In the genomic region with DNA sequence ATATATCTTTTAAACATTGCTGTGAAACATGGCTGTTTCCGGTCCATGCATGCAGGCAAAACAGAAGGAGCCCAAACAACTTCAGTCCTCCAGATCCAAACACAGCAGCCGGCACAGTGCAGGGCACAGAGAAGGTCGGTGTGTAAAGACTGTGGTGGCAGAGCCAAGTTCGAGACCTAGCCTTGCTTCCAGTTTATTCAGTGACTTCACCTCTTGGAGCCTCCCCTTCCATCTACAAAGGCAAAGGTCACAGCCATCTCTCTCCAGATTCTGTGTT, we compare ENCODE assay signal across 29 mouse cellular contexts.
A peak's percentile ranks its signal among the peaks of the same experiment; 100 is the strongest.
DNase-seq lines count a peak whose midpoint lies in the region; ATAC-seq and TF ChIP-seq lines count a peak whose summit lies in the region.
"Had no signal": no experiment of that assay in that cellular context is flagged by ENCODE, and none has a peak within 500 bp of the region (broad histone marks: within the 10 kb centered on the region; RNA-seq: fewer than 3 reads in every experiment).

No protein-coding gene starts in this region.

- ATAC-seq in hindbrain, embryonic 11.5 days (ENCODE audit: low FRiP score): peak; percentile 27; the same call in 1 of the 2 replicates
- ATAC-seq in hindbrain, embryonic 12.5 days (ENCODE audit: low FRiP score): no peak
- ATAC-seq in kidney, postnatal 0 days (replicated peaks; ENCODE audit: low FRiP score, low read depth): peak; percentile 59; the same call in 1 of the 2 replicates
- ATAC-seq in intestine, embryonic 15.5 days: 0 out of 2 replicates have a peak, but pooled peaks have one; percentile 10
- ATAC-seq in limb, embryonic 13.5 days (ENCODE audit: low FRiP score, low read depth): peak; percentile 15; the same call in 1 of the 2 replicates
- ATAC-seq: forebrain, embryonic 15.5 days; liver, embryonic 12.5 days; liver, postnatal 0 days had no signal

- H3K27ac ChIP-seq in hindbrain, embryonic 11.5 days (ENCODE audit: low read depth, low read length): no peak overlapping the region
- H3K27ac ChIP-seq in hindbrain, embryonic 12.5 days: no peak overlapping the region
- H3K27ac ChIP-seq in kidney, postnatal 0 days: peak overlapping the region; percentile 63; the same call in 1 of the 2 replicates
- no peak overlapping the region for H3K27ac ChIP-seq in intestine, embryonic 15.5 days
- H3K27ac ChIP-seq in limb, embryonic 13.5 days: no peak overlapping the region
- H3K27ac ChIP-seq: forebrain, embryonic 10.5 days; forebrain, embryonic 15.5 days; heart, embryonic 10.5 days; heart, embryonic 15.5 days; hindbrain, embryonic 13.5 days; liver, embryonic 12.5 days; macrophage; midbrain, embryonic 13.5 days; neural tube, embryonic 13.5 days; stomach, embryonic 15.5 days had no signal

- no peak for DNase-seq in hindbrain, embryonic 11.5 days (ENCODE audit: low spot score)
- DNase-seq in kidney, postnatal 0 days (ENCODE audit: low spot score): no peak
- no peak for DNase-seq in kidney, postnatal 10 days
- no peak for DNase-seq in layer of hippocampus, adult 8-10 months (ENCODE audit: low spot score in 2 of 2)
- DNase-seq: adrenal gland, postnatal 10 days; cerebellum, adult 8-10 months; cerebellum, postnatal 25 days; gastrocnemius, postnatal 25 days; heart, adult 11 months; kidney, adult 8-10 months; layer of hippocampus, postnatal 36 days; liver, postnatal 0 days; lung, postnatal 10 days; right cerebral cortex, postnatal 14 days; thymus, postnatal 14 days had no signal

- no peak overlapping the region for H3K4me2 ChIP-seq in hindbrain, embryonic 11.5 days (replicated peaks; ENCODE audit: low read depth, low read length)
- H3K4me2 ChIP-seq in hindbrain, embryonic 12.5 days (replicated peaks): no peak overlapping the region
- no peak overlapping the region for H3K4me2 ChIP-seq in kidney, postnatal 0 days (ENCODE audit: low read length)
- H3K4me2 ChIP-seq in intestine, embryonic 15.5 days (replicated peaks): no peak overlapping the region
- no peak overlapping the region for H3K4me2 ChIP-seq in limb, embryonic 13.5 days (replicated peaks)
- H3K4me2 ChIP-seq: forebrain, embryonic 15.5 days; heart, embryonic 15.5 days; hindbrain, embryonic 13.5 days; liver, embryonic 12.5 days; midbrain, embryonic 13.5 days; neural tube, embryonic 13.5 days; stomach, embryonic 15.5 days had no signal

- no peak overlapping the region for H3K9ac ChIP-seq in hindbrain, embryonic 11.5 days (ENCODE audit: low read depth, low read length)
- H3K9ac ChIP-seq in hindbrain, embryonic 12.5 days: no peak overlapping the region
- H3K9ac ChIP-seq in kidney, postnatal 0 days (ENCODE audit: low read depth, low read length): no peak overlapping the region
- H3K9ac ChIP-seq in intestine, embryonic 15.5 days: no peak overlapping the region
- H3K9ac ChIP-seq in limb, embryonic 13.5 days: no peak overlapping the region
- H3K9ac ChIP-seq: forebrain, embryonic 15.5 days; heart, embryonic 15.5 days; hindbrain, embryonic 13.5 days; liver, embryonic 12.5 days; liver, postnatal 0 days; midbrain, embryonic 13.5 days; neural tube, embryonic 13.5 days; stomach, embryonic 15.5 days had no signal

- H3K36me3 ChIP-seq in hindbrain, embryonic 11.5 days (ENCODE audit: control insufficient read depth, insufficient read depth, low read length): no peaks in the 10 kb centered on the region
- H3K36me3 ChIP-seq in hindbrain, embryonic 12.5 days: no peaks in the 10 kb centered on the region
- H3K36me3 ChIP-seq in kidney, postnatal 0 days (ENCODE audit: insufficient read depth, low read length): no peaks in the 10 kb centered on the region
- no peaks in the 10 kb centered on the region for H3K36me3 ChIP-seq in intestine, embryonic 15.5 days
- no peaks in the 10 kb centered on the region for H3K36me3 ChIP-seq in limb, embryonic 13.5 days
- H3K36me3 ChIP-seq: forebrain, embryonic 10.5 days; forebrain, embryonic 15.5 days; G1E; heart, embryonic 10.5 days; heart, embryonic 15.5 days; hindbrain, embryonic 13.5 days; liver, embryonic 12.5 days; midbrain, embryonic 13.5 days; neural tube, embryonic 13.5 days; stomach, embryonic 15.5 days had no signal

- WGBS in hindbrain, embryonic 11.5 days: 71% methylated on average over 4 of the region's 4 CpGs
- 75% methylated on average over 4 of the region's 4 CpGs for WGBS in hindbrain, embryonic 12.5 days
- 38% methylated on average over 4 of the region's 4 CpGs for WGBS in kidney, postnatal 0 days
- WGBS in intestine, embryonic 15.5 days: 37% methylated on average over 4 of the region's 4 CpGs
- WGBS in limb, embryonic 13.5 days: 13% methylated on average over 4 of the region's 4 CpGs

- no peaks in the 10 kb centered on the region for H3K9me3 ChIP-seq in hindbrain, embryonic 11.5 days (ENCODE audit: control insufficient read depth, low read length)
- H3K9me3 ChIP-seq in hindbrain, embryonic 12.5 days (replicated peaks): no peaks in the 10 kb centered on the region
- no peaks in the 10 kb centered on the region for H3K9me3 ChIP-seq in kidney, postnatal 0 days (replicated peaks; ENCODE audit: low read length)
- no peaks in the 10 kb centered on the region for H3K9me3 ChIP-seq in intestine, embryonic 15.5 days
- no peaks in the 10 kb centered on the region; the same call in 1 of the 2 replicates for H3K9me3 ChIP-seq in limb, embryonic 13.5 days
- H3K9me3 ChIP-seq: forebrain, embryonic 10.5 days; forebrain, embryonic 15.5 days; heart, embryonic 10.5 days; heart, embryonic 15.5 days; liver, embryonic 12.5 days; midbrain, embryonic 13.5 days; neural tube, embryonic 13.5 days; stomach, embryonic 15.5 days had no signal

- no peak overlapping the region for H3K4me3 ChIP-seq in hindbrain, embryonic 11.5 days (ENCODE audit: low read depth, low read length)
- no peak overlapping the region for H3K4me3 ChIP-seq in hindbrain, embryonic 12.5 days
- H3K4me3 ChIP-seq in kidney, postnatal 0 days (replicated peaks; ENCODE audit: low read depth, low read length): no peak overlapping the region
- no peak overlapping the region for H3K4me3 ChIP-seq in intestine, embryonic 15.5 days (replicated peaks)
- no peak overlapping the region for H3K4me3 ChIP-seq in limb, embryonic 13.5 days
- H3K4me3 ChIP-seq: forebrain, embryonic 10.5 days; forebrain, embryonic 15.5 days; heart, embryonic 10.5 days; heart, embryonic 15.5 days; hindbrain, embryonic 13.5 days; liver, embryonic 12.5 days; midbrain, embryonic 13.5 days; neural tube, embryonic 13.5 days; stomach, embryonic 15.5 days had no signal

- H3K4me1 ChIP-seq in hindbrain, embryonic 11.5 days (replicated peaks; ENCODE audit: control insufficient read depth, insufficient read depth, low read length): no peaks in the 10 kb centered on the region
- no peaks in the 10 kb centered on the region for H3K4me1 ChIP-seq in hindbrain, embryonic 12.5 days
- H3K4me1 ChIP-seq in kidney, postnatal 0 days (replicated peaks; ENCODE audit: insufficient read depth, low read length): no peaks in the 10 kb centered on the region
- H3K4me1 ChIP-seq in intestine, embryonic 15.5 days (replicated peaks): no peaks in the 10 kb centered on the region
- H3K4me1 ChIP-seq in limb, embryonic 13.5 days: peaks cover 16% of the 10 kb centered on the region
- H3K4me1 ChIP-seq: forebrain, embryonic 15.5 days; heart, embryonic 10.5 days; heart, embryonic 15.5 days; hindbrain, embryonic 13.5 days; liver, embryonic 12.5 days; midbrain, embryonic 13.5 days; stomach, embryonic 15.5 days had no signal

- H3K27me3 ChIP-seq in hindbrain, embryonic 11.5 days (ENCODE audit: control insufficient read depth, insufficient read depth, low read length): no peaks in the 10 kb centered on the region
- H3K27me3 ChIP-seq in hindbrain, embryonic 12.5 days: no peaks in the 10 kb centered on the region
- no peaks in the 10 kb centered on the region for H3K27me3 ChIP-seq in kidney, postnatal 0 days (ENCODE audit: insufficient read depth, low read length)
- no peaks in the 10 kb centered on the region for H3K27me3 ChIP-seq in intestine, embryonic 15.5 days (replicated peaks)
- H3K27me3 ChIP-seq in limb, embryonic 13.5 days: no peaks in the 10 kb centered on the region
- H3K27me3 ChIP-seq: forebrain, embryonic 15.5 days; heart, embryonic 15.5 days; hindbrain, embryonic 13.5 days; liver, embryonic 12.5 days; midbrain, embryonic 13.5 days; neural tube, embryonic 13.5 days; stomach, embryonic 15.5 days had no signal

- TF ChIP-seq CTCF in kidney, postnatal 0 days (IDR thresholded peaks at IDR 0.05; ENCODE audit: low read depth): no peak
